Mouse (Mus musculus): ENCODE results near the gene Elk3.

Elk3 gene

GRCm38 (mm10) chr10:93231893-93232292 lies 79.0 kb downstream of the Elk3 start:
- DNase-seq = no peak

DNA sequence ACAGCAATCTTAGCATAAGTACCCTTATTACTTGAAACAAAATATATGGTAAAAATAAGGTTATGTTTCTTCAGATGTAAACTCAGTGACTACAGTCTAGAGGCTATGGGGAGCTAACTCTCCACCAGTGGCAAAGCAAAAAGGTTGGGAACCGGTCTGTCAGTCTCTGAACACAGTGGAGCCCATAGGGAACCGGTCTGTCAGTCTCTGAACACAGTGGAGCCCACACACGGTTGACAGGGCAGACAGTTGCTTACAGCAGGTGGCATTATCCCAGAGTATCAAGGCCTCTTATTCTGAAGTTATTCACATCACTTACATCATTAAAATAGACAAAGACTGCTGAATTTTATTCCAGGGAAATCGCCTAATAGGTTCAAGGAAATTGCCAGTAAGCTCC lies 79.4 kb downstream of the Elk3 start:
- no peak for DNase-seq

- DNase-seq = no peak
Measured at GRCm38 (mm10) chr10:93228401-93229007, 82.4 kb downstream of the Elk3 start.

GRCm38 (mm10) chr10:93227921-93228320 lies 83.0 kb downstream of the Elk3 start:
- no peak for DNase-seq

- DNase-seq = no peak
Measured at GRCm38 (mm10) chr10:93225751-93226150, 85.2 kb downstream of the Elk3 start.

- no peak for DNase-seq
Measured at GRCm38 (mm10) chr10:93215051-93215763, 95.7 kb downstream of the Elk3 start.

DNA sequence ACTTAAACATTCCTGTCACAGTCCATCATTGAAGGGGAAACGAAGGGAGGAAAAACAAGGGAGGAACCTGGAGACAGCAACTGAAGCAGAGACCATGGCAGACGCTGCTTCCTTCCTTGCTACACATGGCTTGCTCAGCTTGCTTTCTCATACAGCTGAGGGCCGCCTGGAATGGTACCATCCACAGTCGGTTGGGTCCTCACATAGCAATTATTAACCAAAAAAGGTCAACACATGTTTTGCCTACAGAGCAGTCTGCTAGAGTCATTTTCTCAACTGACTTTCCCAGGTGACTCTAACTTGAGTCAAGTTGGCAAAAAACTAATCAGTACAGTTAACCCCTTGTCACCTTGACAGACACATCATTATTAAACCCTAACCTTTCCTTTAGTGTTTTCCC lies 96.7 kb downstream of the Elk3 start:
- DNase-seq = no peak

- no peak for DNase-seq
Measured at GRCm38 (mm10) chr10:93213339-93213738, 97.6 kb downstream of the Elk3 start.

GRCm38 (mm10) chr10:93212699-93213098 lies 98.2 kb downstream of the Elk3 start:
- no peak for DNase-seq

GRCm38 (mm10) chr10:93207176-93207575 lies 103.8 kb downstream of the Elk3 start:
- DNase-seq = no peak

- DNase-seq = no peak
Measured at GRCm38 (mm10) chr10:93205287-93205956, 105.5 kb downstream of the Elk3 start.

- no peak for DNase-seq
Measured at GRCm38 (mm10) chr10:93201846-93202458, 109.0 kb downstream of the Elk3 start.

- no peak for DNase-seq
Measured at GRCm38 (mm10) chr10:93198958-93199357, 112.0 kb downstream of the Elk3 start.
